Mouse (Mus musculus) limb, embryonic 12.5 days (tissue): ENCODE data around the gene Tubgcp6. TPM values are rescaled to one million over a fixed set of nuclear protein-coding genes. Genes with fewer than 3 reads are reported as not detected.
A peak's percentile ranks its signal among the peaks of the same experiment; 100 is the strongest.

Experiments
- ATAC-seq: fragments of 200-750 bp; cut with Nextera tagmentation; 2 replicates; pipeline ENCODE4 v1.8.0; 2017; ENCODE audit warnings: low read depth, moderate TSS enrichment; ENCODE audit not compliant: insufficient number of reproducible peaks, insufficient read depth, low FRiP score, low TSS enrichment
- H3K27ac ChIP-seq: fragments of 300-500 bp; sonication (generic); 2 replicates; pipeline ENCODE4 v1.5.1; 2016; ENCODE audit warnings: mild to moderate bottlenecking, moderate library complexity
- H3K27me3 ChIP-seq: fragments of 300-500 bp; sonication (generic); 2 replicates; pipeline ENCODE4 v1.6.1; 2016; ENCODE audit warnings: mild to moderate bottlenecking, moderate library complexity
- H3K36me3 ChIP-seq: fragments of 300-500 bp; sonication (generic); 2 replicates; pipeline ENCODE4 v1.6.1; 2016; ENCODE audit warnings: mild to moderate bottlenecking, moderate library complexity
- H3K4me1 ChIP-seq: fragments of 300-500 bp; sonication (generic); replicated peaks from 2 replicates; pipeline ENCODE4 v1.6.1; 2016
- H3K4me2 ChIP-seq: fragments of 300-500 bp; sonication (generic); 2 replicates; pipeline ENCODE4 v1.6.1; 2016; ENCODE audit warnings: mild to moderate bottlenecking, moderate library complexity
- H3K4me3 ChIP-seq: fragments of 300-500 bp; sonication (generic); replicated peaks from 2 replicates; pipeline ENCODE4 v1.5.1; 2016; ENCODE audit warnings: mild to moderate bottlenecking
- H3K9ac ChIP-seq: fragments of 300-500 bp; sonication (generic); replicated peaks from 2 replicates; pipeline ENCODE4 v1.6.1; 2016; ENCODE audit warnings: mild to moderate bottlenecking, moderate library complexity
- H3K9me3 ChIP-seq: fragments of 300-500 bp; sonication (generic); 2 replicates; pipeline ENCODE4 v1.6.1; 2016; ENCODE audit warnings: mild to moderate bottlenecking, moderate library complexity
- WGBS: fragments of 180-500 bp; shearing (Covaris S2); methylation state at CpG from one replicate; pipeline ENCODE4 v1.1.7; 2016; 5-methylcytosine and 5-hydroxymethylcytosine counted together
- polyA plus RNA-seq: library from polyadenylated mRNA; unstranded; fragments of >200 nt; fragmentation: Nextera tagmentation; extraction: Ambion mirVana; gene quantifications from 2 replicates; pipeline ENCODE4 v1.2.1, GENCODE M21; 2016

Gene Tubgcp6
- 22.7 and 24.8 TPM in 2 replicates for polyA plus RNA-seq

GRCm38 (mm10) chr15:89122649-89123366 is at the start of gene Tubgcp6:
Tubgcp6 (minus strand) TSS chr15:89123112.
- Histone ChIP-seq H3K27ac (peak within 1 kb of the TSS; percentile 81), H3K27me3 (no peaks in the 10 kb centered on the region), H3K9ac (peak within 1 kb of the TSS; percentile 72), H3K9me3 (no peaks in the 10 kb centered on the region), H3K36me3 (peaks cover 28% of the 10 kb centered on the region), H3K4me1 (peaks cover 40% of the 10 kb centered on the region), H3K4me2 (peak within 1 kb of the TSS; percentile 96), H3K4me3 (peak within 1 kb of the TSS; percentile 79)
- ATAC-seq, result peak; percentile 54
- WGBS, result under 1% methylated on average over 47 of the region's 47 CpGs

GRCm38 (mm10) chr15:89172276-89172935 is 49.5 kb upstream of the Tubgcp6 start:
- Histone ChIP-seq H3K27ac (peak overlapping the region; percentile 73; the same call in 1 of the 2 replicates), H3K4me3 (peak overlapping the region; percentile 59), H3K4me2 (peak overlapping the region; percentile 100), H3K4me1 (peaks cover 86% of the 10 kb centered on the region), H3K36me3 (peaks cover 24% of the 10 kb centered on the region), H3K27me3 (no peaks in the 10 kb centered on the region), H3K9ac (peak overlapping the region; percentile 74), H3K9me3 (no peaks in the 10 kb centered on the region)
- no peak for ATAC-seq
- WGBS, result 47% methylated on average over 17 of the region's 17 CpGs

GRCm38 (mm10) chr15:89171526-89172051 is 48.7 kb upstream of the Tubgcp6 start:
- Histone ChIP-seq H3K4me1 (peaks cover 78% of the 10 kb centered on the region), H3K4me2 (no peak overlapping the region), H3K27ac (no peak overlapping the region), H3K4me3 (no peak overlapping the region), H3K9me3 (no peaks in the 10 kb centered on the region), H3K27me3 (no peaks in the 10 kb centered on the region), H3K9ac (no peak overlapping the region), H3K36me3 (peaks cover 32% of the 10 kb centered on the region)
- ATAC-seq, result no peak
- 94% methylated on average over 5 of the region's 5 CpGs for WGBS

GRCm38 (mm10) chr15:89170102-89170501 is 47.2 kb upstream of the Tubgcp6 start:
- Histone ChIP-seq H3K9ac (0 out of 2 replicates have a peak overlapping the region, but pooled peaks have one; percentile 12), H3K4me1 (peaks cover 64% of the 10 kb centered on the region), H3K4me3 (no peak overlapping the region), H3K27me3 (no peaks in the 10 kb centered on the region), H3K9me3 (no peaks in the 10 kb centered on the region), H3K27ac (peak overlapping the region; percentile 77), H3K4me2 (peak overlapping the region; percentile 38; the same call in 1 of the 2 replicates), H3K36me3 (peaks cover 47% of the 10 kb centered on the region)
- no peak for ATAC-seq
- WGBS, result 55% methylated on average over 3 of the region's 3 CpGs

GRCm38 (mm10) chr15:89169431-89169830 is 46.5 kb upstream of the Tubgcp6 start:
- H3K9ac ChIP-seq, result no peak overlapping the region
- H3K27ac ChIP-seq, result peak overlapping the region; percentile 77
- peaks cover 54% of the 10 kb centered on the region for H3K36me3 ChIP-seq
- H3K4me3 ChIP-seq, result peak overlapping the region; percentile 6; the same call in 1 of the 2 replicates
- ATAC-seq, result peak; percentile 69
- 7% methylated on average over 10 of the region's 10 CpGs for WGBS
- H3K9me3 ChIP-seq, result no peaks in the 10 kb centered on the region
- H3K27me3 ChIP-seq, result no peaks in the 10 kb centered on the region
- peaks cover 57% of the 10 kb centered on the region for H3K4me1 ChIP-seq
- peak overlapping the region; percentile 38 for H3K4me2 ChIP-seq

- Histone ChIP-seq H3K27ac (peak overlapping the region; percentile 77), H3K36me3 (peaks cover 59% of the 10 kb centered on the region), H3K4me2 (peak overlapping the region; percentile 38), H3K4me3 (peak overlapping the region; percentile 6; the same call in 1 of the 2 replicates), H3K9me3 (no peaks in the 10 kb centered on the region), H3K9ac (no peak overlapping the region), H3K4me1 (peaks cover 52% of the 10 kb centered on the region), H3K27me3 (no peaks in the 10 kb centered on the region)
- no peak for ATAC-seq
- WGBS, result 57% methylated on average over 10 of the region's 10 CpGs
Measured at GRCm38 (mm10) chr15:89168922-89169321, 46.0 kb upstream of the Tubgcp6 start.

- Histone ChIP-seq H3K4me3 (no peak overlapping the region), H3K36me3 (peaks cover 93% of the 10 kb centered on the region), H3K9ac (no peak overlapping the region), H3K27ac (no peak overlapping the region), H3K27me3 (no peaks in the 10 kb centered on the region), H3K4me1 (peaks cover 18% of the 10 kb centered on the region), H3K4me2 (no peak overlapping the region), H3K9me3 (no peaks in the 10 kb centered on the region)
- no peak for ATAC-seq
- WGBS, result 90% methylated on average over 12 of the region's 12 CpGs
Measured at GRCm38 (mm10) chr15:89165478-89165877, 42.6 kb upstream of the Tubgcp6 start.

GRCm38 (mm10) chr15:89161397-89161796 is 38.5 kb upstream of the Tubgcp6 start:
- Histone ChIP-seq H3K27me3 (no peaks in the 10 kb centered on the region), H3K27ac (no peak overlapping the region), H3K36me3 (peaks cover 100% of the 10 kb centered on the region), H3K4me3 (no peak overlapping the region), H3K4me1 (no peaks in the 10 kb centered on the region), H3K4me2 (no peak overlapping the region), H3K9me3 (no peaks in the 10 kb centered on the region), H3K9ac (no peak overlapping the region)
- ATAC-seq, result no peak
- WGBS, result 85% methylated on average over 9 of the region's 9 CpGs

GRCm38 (mm10) chr15:89158516-89158915 is 35.6 kb upstream of the Tubgcp6 start:
- Histone ChIP-seq H3K4me1 (no peaks in the 10 kb centered on the region), H3K4me3 (no peak overlapping the region), H3K36me3 (peaks cover 100% of the 10 kb centered on the region), H3K27ac (no peak overlapping the region), H3K9ac (no peak overlapping the region), H3K9me3 (no peaks in the 10 kb centered on the region), H3K27me3 (no peaks in the 10 kb centered on the region), H3K4me2 (no peak overlapping the region)
- WGBS, result 95% methylated on average over 16 of the region's 16 CpGs
- no peak for ATAC-seq

- ATAC-seq, result no peak
- Histone ChIP-seq H3K4me1 (no peaks in the 10 kb centered on the region), H3K4me3 (no peak overlapping the region), H3K4me2 (no peak overlapping the region), H3K9ac (no peak overlapping the region), H3K27ac (no peak overlapping the region), H3K36me3 (peaks cover 96% of the 10 kb centered on the region), H3K27me3 (no peaks in the 10 kb centered on the region), H3K9me3 (no peaks in the 10 kb centered on the region)
- WGBS, result 67% methylated on average over 7 of the region's 7 CpGs
Measured at GRCm38 (mm10) chr15:89157954-89158353, 35.0 kb upstream of the Tubgcp6 start.

GRCm38 (mm10) chr15:89152312-89152711 is 29.4 kb upstream of the Tubgcp6 start:
- Histone ChIP-seq H3K27ac (no peak overlapping the region), H3K4me1 (peaks cover 27% of the 10 kb centered on the region)

More at GRCm38 (mm10) chr15:89152312-89152711, 29.4 kb upstream of the Tubgcp6 start:
- Histone ChIP-seq H3K9me3 (no peaks in the 10 kb centered on the region), H3K36me3 (peaks cover 40% of the 10 kb centered on the region), H3K9ac (no peak overlapping the region), H3K4me3 (no peak overlapping the region), H3K4me2 (no peak overlapping the region), H3K27me3 (peaks cover 26% of the 10 kb centered on the region)
- ATAC-seq, result no peak
